Mouse (Mus musculus) erythroblast, embryonic 14.5 days (primary cell): ENCODE measurements around the gene Pcna.

Experiments used
- GATA1 ChIP-seq: IDR thresholded peaks from 2 replicates; pipeline ENCODE4 v1.6.1; 2012; ENCODE audit warnings: low read length, inconsistent platforms, mixed read lengths
- TAL1 ChIP-seq: IDR thresholded peaks from 3 replicates; pipeline ENCODE4 v1.6.1; 2012; ENCODE audit warnings: low read length, inconsistent platforms, mixed read lengths

GRCm38 (mm10) chr2:132257350-132258068 is 4.4 kb upstream of the Pcna start:
- TF ChIP-seq GATA1 = no peak
- TF ChIP-seq TAL1 = no peak
